Mouse (Mus musculus) hindbrain, embryonic 12.5 days (tissue): ENCODE results near the gene Triap1. TPM values are rescaled to one million over a fixed set of nuclear protein-coding genes. Genes with fewer than 3 reads are reported as not detected.

Source experiments
- ATAC-seq: fragments of 200-750 bp; cut with Nextera tagmentation; 2 replicates; pipeline ENCODE4 v1.8.0; 2017; ENCODE audit warnings: moderate TSS enrichment; ENCODE audit not compliant: low FRiP score
- H3K27ac ChIP-seq: fragments of 300-500 bp; sonication (generic); 2 replicates; pipeline ENCODE4 v1.5.1; 2016; ENCODE audit warnings: mild to moderate bottlenecking
- H3K27me3 ChIP-seq: fragments of 300-500 bp; sonication (generic); 2 replicates; pipeline ENCODE4 v1.6.1; 2016; ENCODE audit warnings: mild to moderate bottlenecking
- H3K36me3 ChIP-seq: fragments of 300-500 bp; sonication (generic); 2 replicates; pipeline ENCODE4 v1.6.1; 2016; ENCODE audit warnings: mild to moderate bottlenecking
- H3K4me1 ChIP-seq: fragments of 300-500 bp; sonication (generic); 2 replicates; pipeline ENCODE4 v1.6.1; 2016
- H3K4me2 ChIP-seq: fragments of 300-500 bp; sonication (generic); replicated peaks from 2 replicates; pipeline ENCODE4 v1.6.1; 2016; ENCODE audit warnings: mild to moderate bottlenecking
- H3K4me3 ChIP-seq: fragments of 300-500 bp; sonication (generic); 2 replicates; pipeline ENCODE4 v1.5.1; 2016; ENCODE audit warnings: mild to moderate bottlenecking
- H3K9ac ChIP-seq: fragments of 300-500 bp; sonication (generic); 2 replicates; pipeline ENCODE4 v1.6.1; 2016; ENCODE audit warnings: mild to moderate bottlenecking, moderate library complexity
- H3K9me3 ChIP-seq: fragments of 300-500 bp; sonication (generic); replicated peaks from 2 replicates; pipeline ENCODE4 v1.6.1; 2016; ENCODE audit warnings: mild to moderate bottlenecking
- WGBS: fragments of 180-500 bp; shearing (Covaris S2); methylation state at CpG from one replicate; pipeline ENCODE4 v1.1.7; 2016; 5-methylcytosine and 5-hydroxymethylcytosine counted together
- polyA plus RNA-seq: library from polyadenylated mRNA; unstranded; fragments of >200 nt; fragmentation: Nextera tagmentation; extraction: Ambion mirVana; gene quantifications from 2 replicates; pipeline ENCODE4 v1.2.1, GENCODE M21; 2016

Triap1 gene
- polyA plus RNA-seq, 1 experiment from 2014 or later = 49.5 TPM

DNA sequence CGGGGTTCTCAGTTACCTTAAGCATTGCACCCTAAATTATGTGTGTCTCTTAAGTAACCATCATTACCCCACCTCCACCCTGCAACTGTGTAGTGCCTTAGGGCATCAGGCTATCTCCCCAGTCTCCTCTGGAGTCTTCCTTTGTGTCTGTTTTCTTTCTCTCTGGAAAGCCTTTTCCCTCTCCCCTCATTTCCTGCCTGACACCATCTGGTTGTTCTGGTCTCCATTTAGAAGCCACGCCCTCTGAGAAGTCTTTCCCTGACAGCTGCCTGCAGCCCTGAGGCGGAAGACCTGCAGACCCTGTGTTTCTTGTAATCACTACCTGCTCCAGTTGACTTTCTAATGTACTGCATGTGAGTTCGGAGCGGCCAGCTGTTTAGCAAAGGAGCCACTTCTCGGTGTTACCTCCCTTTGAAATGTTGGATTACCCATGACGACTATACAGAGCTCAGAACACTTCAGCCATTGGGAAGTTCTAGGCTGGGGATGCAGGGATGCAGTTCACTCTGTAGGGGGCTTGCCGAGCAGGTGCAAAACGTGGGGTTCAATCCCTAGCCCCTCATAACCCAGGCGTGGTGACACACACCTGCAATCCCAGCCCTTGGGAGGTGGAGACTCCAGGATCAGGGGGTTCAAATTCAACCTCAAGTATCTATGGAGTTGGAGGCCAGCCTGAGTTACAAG, 23.2 kb upstream of the Triap1 start:
- Histone ChIP-seq H3K4me2 (peak overlapping the region; percentile 9), H3K4me1 (peaks cover 43% of the 10 kb centered on the region), H3K9ac (no peak overlapping the region), H3K9me3 (no peaks in the 10 kb centered on the region), H3K36me3 (no peaks in the 10 kb centered on the region), H3K4me3 (no peak overlapping the region), H3K27ac (peak overlapping the region; percentile 76), H3K27me3 (no peaks in the 10 kb centered on the region; the same call in 1 of the 2 replicates)
- 4% methylated on average over 10 of the region's 10 CpGs for WGBS
- ATAC-seq = peak; percentile 74

DNA sequence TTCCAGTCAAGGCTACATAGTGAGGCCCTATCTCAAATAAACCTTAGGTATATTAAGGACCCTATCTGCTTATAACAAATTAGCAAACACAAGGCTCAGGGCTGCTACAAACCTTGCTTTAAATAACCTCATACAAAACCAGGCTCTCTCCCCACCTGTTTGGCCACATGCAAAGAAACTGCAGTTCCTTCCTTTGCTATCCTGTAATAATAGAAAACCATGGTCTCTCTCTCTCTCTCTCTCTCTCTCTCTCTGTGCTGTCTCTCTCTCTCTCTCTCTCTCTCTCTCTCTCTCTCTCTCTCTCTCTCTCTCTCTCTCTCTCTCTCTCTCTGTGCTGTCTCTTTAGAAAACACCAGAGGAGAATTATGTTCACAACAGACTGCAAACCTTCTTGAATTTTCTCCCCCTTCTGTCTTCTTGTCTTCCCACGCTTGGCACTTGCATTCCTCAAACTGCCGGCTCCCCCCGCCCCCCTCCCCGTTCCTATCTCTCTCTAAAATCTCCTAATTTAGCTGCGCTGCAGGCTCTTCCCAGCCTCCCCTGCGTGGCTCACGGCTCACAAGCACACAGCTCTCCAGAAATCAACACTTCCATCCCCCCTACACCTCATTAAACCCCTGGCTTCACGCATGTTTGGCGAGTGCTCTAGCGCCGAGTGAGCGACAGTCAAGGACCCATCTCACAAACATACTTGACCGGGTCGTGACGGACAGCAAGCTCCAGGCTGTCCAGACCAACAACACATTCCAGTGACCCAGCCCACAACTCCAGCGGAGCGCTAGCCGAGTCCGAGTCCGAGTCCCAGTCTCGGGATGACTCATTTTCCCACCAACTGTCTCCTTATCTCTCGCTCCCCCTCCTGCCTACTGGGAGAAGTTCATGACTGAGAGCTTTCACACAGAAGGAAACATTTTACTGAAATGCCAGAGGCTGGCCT, 21.8 kb upstream of the Triap1 start:
- Histone ChIP-seq H3K27ac (peak overlapping the region; percentile 67), H3K36me3 (no peaks in the 10 kb centered on the region), H3K27me3 (no peaks in the 10 kb centered on the region), H3K4me3 (peak overlapping the region; percentile 37), H3K9me3 (no peaks in the 10 kb centered on the region), H3K4me1 (peaks cover 37% of the 10 kb centered on the region), H3K4me2 (peak overlapping the region; percentile 73), H3K9ac (peak overlapping the region; percentile 56)
- WGBS = under 1% methylated on average over 22 of the region's 22 CpGs
- ATAC-seq = peak; percentile 28; the same call in 1 of the 2 replicates

DNA sequence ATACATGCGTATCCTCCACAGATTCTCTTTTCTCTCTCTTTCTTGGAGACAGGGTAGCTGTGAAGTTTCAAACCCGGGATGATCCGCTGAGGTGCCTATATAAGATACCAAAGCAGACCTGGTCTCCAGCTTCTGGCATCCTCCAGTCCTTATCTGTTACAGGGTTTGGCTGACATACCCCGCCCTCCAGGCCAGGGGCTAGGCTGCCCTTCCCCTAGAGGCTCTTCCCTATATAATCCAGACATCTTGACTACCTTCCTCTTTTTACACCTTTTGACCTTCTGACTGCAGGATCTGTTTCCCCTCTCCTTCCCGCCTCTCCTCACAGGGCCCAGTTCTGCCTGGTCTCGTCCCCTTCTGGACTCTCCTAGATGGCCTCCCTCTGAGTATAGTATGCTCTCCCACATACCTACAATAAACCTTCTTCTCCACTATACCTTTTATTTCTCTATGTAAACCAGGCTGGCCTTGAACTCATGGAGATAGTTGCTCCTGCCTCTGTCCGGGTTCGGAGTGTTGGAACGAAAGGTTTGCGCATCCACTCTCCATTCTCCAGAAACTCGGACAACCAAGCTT, 14.7 kb upstream of the Triap1 start:
- Histone ChIP-seq H3K9me3 (no peaks in the 10 kb centered on the region), H3K9ac (peak overlapping the region; percentile 91), H3K4me1 (peaks cover 33% of the 10 kb centered on the region), H3K4me2 (peak overlapping the region; percentile 89), H3K4me3 (peak overlapping the region; percentile 91), H3K36me3 (peaks cover 16% of the 10 kb centered on the region), H3K27ac (peak overlapping the region; percentile 89), H3K27me3 (no peaks in the 10 kb centered on the region)
- ATAC-seq = peak; percentile 61
- 22% methylated on average over 11 of the region's 11 CpGs for WGBS

DNA sequence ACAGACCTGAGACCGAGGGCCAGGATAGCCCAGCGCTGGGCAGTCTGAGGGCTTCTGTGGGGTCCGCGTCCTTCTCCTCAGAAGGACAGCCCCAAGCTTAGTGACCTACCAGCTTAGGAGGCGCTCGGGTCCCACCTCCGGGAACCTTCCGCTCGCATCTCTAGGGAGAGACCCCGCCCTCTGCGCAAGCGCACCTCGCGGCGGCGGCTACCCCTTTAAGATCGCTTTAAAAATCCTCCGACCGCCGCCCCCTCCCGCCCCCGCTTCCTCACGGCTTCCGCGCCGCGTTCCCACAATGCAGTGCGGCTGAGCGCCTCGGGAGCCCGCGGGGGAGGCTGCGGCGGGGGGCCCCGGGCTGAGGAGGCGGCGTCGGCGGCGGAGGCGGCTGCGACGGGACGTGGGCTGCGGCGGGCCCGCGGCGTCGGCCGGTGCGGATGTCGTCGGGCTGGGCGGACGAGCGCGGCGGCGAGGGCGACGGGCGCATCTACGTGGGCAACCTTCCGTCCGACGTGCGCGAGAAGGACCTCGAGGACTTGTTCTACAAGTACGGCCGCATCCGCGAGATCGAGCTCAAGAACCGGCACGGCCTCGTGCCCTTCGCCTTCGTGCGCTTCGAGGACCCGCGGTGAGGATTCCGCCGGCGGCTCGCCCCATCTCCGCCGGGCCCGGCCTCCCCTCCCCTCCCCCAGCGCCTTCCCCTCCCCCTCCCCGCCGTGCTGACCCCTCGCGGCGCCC, 14.0 kb upstream of the Triap1 start, which contains the start of gene Srsf9:
Gene Srsf9, plus strand, starts transcription at position 303 of the 735 bp plus-strand sequence.
- under 1% methylated on average over 81 of the region's 97 CpGs for WGBS
- Histone ChIP-seq H3K36me3 (peaks cover 23% of the 10 kb centered on the region), H3K27me3 (no peaks in the 10 kb centered on the region), H3K4me3 (peak within 1 kb of the TSS; percentile 91), H3K9me3 (no peaks in the 10 kb centered on the region), H3K4me2 (peak within 1 kb of the TSS; percentile 89), H3K27ac (peak within 1 kb of the TSS; percentile 89), H3K4me1 (peaks cover 33% of the 10 kb centered on the region), H3K9ac (peak within 1 kb of the TSS; percentile 91)
- ATAC-seq = peak; percentile 94

DNA sequence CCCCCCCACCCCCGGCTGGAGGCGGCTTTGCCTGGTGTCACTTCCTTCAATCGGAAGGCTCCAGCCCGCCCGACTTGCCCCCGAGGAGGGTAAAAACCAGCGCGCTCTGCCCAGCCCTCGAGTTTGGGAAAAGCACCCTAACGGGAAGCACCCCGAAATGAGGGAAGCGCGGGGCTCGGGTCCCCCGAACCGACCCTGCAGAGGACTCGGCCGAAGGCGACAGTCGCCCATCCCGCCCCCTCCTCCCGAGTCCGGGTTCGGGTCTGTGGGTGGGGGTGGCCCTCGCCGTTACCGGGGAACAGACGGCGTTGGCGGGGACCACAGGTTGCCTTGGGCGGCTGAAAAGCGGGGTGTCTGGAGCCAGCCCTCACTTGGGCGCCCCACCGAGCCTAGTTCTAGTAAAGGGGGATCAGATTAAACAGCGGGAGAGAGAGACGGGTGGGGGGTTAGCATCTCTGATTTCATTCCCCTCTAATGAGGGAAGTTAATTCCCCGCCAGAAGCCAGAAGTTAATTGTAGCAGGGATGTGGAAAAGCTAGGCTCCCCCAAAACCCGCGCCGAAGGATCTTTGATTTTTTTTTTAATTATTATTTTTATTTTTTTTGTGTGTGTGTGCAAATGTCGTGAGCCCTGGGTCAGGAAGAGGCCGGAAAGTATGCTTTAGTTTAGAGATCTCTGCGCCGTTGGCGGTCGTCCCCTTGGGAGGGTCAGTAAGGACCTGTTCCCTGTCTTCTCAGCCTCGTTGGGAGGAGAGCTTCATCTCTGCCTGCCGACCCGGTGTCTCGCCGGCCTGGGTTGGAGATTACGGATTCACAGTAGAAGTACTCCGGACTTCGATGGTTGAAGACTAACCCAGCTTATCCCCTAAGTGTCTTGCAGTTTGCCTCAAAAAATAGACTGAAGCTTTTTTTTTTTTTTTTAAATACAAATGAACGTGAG, 13.1 kb upstream of the Triap1 start:
- Histone ChIP-seq H3K4me2 (peak overlapping the region; percentile 89), H3K27ac (peak overlapping the region; percentile 89), H3K4me3 (peak overlapping the region; percentile 91), H3K9ac (peak overlapping the region; percentile 91), H3K36me3 (peaks cover 31% of the 10 kb centered on the region), H3K9me3 (no peaks in the 10 kb centered on the region), H3K27me3 (no peaks in the 10 kb centered on the region), H3K4me1 (peaks cover 33% of the 10 kb centered on the region)
- under 1% methylated on average over 50 of the region's 55 CpGs for WGBS
- peak; percentile 29; the same call in 1 of the 2 replicates for ATAC-seq

DNA sequence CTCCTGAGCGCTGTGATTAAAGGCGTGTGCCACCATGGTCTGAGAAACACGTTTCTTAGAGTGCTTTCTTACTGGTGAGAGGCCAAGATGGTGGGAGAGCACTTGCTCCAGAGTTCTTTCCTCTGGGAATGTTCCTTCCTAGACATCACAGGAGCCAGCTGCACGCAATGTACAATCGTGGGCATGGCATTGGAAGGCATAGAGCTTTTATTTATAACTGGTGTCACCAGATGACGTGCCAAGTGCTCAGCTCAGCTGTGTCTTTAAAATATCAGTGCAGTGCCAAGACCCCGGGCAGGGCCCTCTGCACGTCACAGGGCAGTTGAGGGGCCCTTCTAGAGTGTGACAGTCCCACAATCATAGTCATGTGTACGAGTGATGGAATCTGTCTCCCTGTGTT, 10.1 kb upstream of the Triap1 start:
- no peak overlapping the region for H3K4me3 ChIP-seq
- H3K27me3 ChIP-seq = no peaks in the 10 kb centered on the region
- H3K36me3 ChIP-seq = peaks cover 61% of the 10 kb centered on the region
- 92% methylated on average over 9 of the region's 9 CpGs for WGBS
- no peak overlapping the region for H3K4me2 ChIP-seq
- H3K4me1 ChIP-seq = peaks cover 29% of the 10 kb centered on the region
- ATAC-seq = no peak
- H3K27ac ChIP-seq = no peak overlapping the region
- H3K9me3 ChIP-seq = no peaks in the 10 kb centered on the region
- H3K9ac ChIP-seq = no peak overlapping the region

GRCm38 (mm10) chr5:115333626-115334025, 7.4 kb upstream of the Triap1 start:
- H3K4me3 ChIP-seq = no peak overlapping the region
- H3K27ac ChIP-seq = no peak overlapping the region
- no peak overlapping the region for H3K9ac ChIP-seq
- peaks cover 17% of the 10 kb centered on the region for H3K4me1 ChIP-seq
- peaks cover 76% of the 10 kb centered on the region for H3K36me3 ChIP-seq
- 85% methylated on average over 3 of the region's 3 CpGs for WGBS
- H3K9me3 ChIP-seq = no peaks in the 10 kb centered on the region
- ATAC-seq = no peak
- no peak overlapping the region for H3K4me2 ChIP-seq
- H3K27me3 ChIP-seq = no peaks in the 10 kb centered on the region

- Histone ChIP-seq H3K9ac (no peak overlapping the region; the same call in 1 of the 2 replicates), H3K27ac (no peak overlapping the region), H3K27me3 (no peaks in the 10 kb centered on the region), H3K4me1 (peaks cover 16% of the 10 kb centered on the region), H3K4me3 (peak overlapping the region; percentile 87; the same call in 1 of the 2 replicates), H3K9me3 (no peaks in the 10 kb centered on the region), H3K4me2 (peak overlapping the region; percentile 76), H3K36me3 (peaks cover 48% of the 10 kb centered on the region)
- WGBS = 37% methylated on average over 7 of the region's 7 CpGs
- ATAC-seq = no peak
These were observed 1.0 kb upstream of the Triap1 start for GRCm38 (mm10) chr5:115340007-115340406.

GRCm38 (mm10) chr5:115341314-115342165, 515 bp downstream of the Triap1 start:
- 13% methylated on average over 36 of the region's 36 CpGs for WGBS
- no peak for ATAC-seq
- Histone ChIP-seq H3K27me3 (no peaks in the 10 kb centered on the region), H3K36me3 (peaks cover 46% of the 10 kb centered on the region), H3K9ac (peak overlapping the region; percentile 88), H3K4me3 (peak overlapping the region; percentile 87), H3K9me3 (no peaks in the 10 kb centered on the region), H3K4me1 (peaks cover 21% of the 10 kb centered on the region), H3K4me2 (peak overlapping the region; percentile 76), H3K27ac (peak overlapping the region; percentile 87; the same call in 1 of the 2 replicates)

DNA sequence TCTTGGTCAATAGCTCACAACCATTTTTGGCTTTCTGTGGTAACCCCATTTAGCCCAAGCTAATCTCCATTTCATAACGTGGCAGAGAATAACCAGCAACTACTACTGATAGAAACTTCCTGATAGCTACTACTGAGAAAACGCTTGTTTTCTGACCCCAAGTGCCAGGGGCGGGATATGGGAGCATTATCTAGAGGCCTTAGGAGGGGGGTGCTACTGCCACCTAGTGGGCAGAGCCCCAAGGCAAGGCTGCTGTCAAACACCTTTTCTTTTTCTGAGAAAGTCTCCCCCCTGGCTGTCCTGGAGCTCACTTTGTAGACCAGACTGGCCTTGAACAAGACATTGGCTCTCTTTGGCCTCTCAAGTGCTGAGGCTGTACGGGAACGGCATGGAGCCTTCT, 6.5 kb downstream of the Triap1 start:
- no peaks in the 10 kb centered on the region for H3K27me3 ChIP-seq
- H3K9ac ChIP-seq = 0 out of 2 replicates have a peak overlapping the region, but pooled peaks have one; percentile 8
- H3K4me1 ChIP-seq = peaks cover 20% of the 10 kb centered on the region
- H3K27ac ChIP-seq = no peak overlapping the region
- peaks cover 37% of the 10 kb centered on the region for H3K36me3 ChIP-seq
- ATAC-seq = 0 out of 2 replicates have a peak, but pooled peaks have one; percentile 41
- peak overlapping the region; percentile 86 for H3K4me3 ChIP-seq
- 7% methylated on average over 5 of the region's 5 CpGs for WGBS
- H3K9me3 ChIP-seq = no peaks in the 10 kb centered on the region
- H3K4me2 ChIP-seq = peak overlapping the region; percentile 82
